8 mouse cellular contexts compared by ENCODE assay signal in genomic region chr3:146107921-146108571, GRCm38 (mm10). TPM values are rescaled to one million over a fixed set of nuclear protein-coding genes. Genes with fewer than 3 reads are reported as not detected.
DNase-seq lines count a peak whose midpoint lies in the region; ATAC-seq and TF ChIP-seq lines count a peak whose summit lies in the region.

TSS of gene Wdr63 (minus strand) at chr3:146108130.

- H3K27ac ChIP-seq in testis, adult 2 months (ENCODE audit: control insufficient read depth, insufficient read depth, low read depth, low read length) = peak within 1 kb of the TSS; percentile 94
- H3K27ac ChIP-seq in limb, embryonic 11.5 days (replicated peaks; ENCODE audit: low read depth, low read length) = no peak within 1 kb of the TSS
- H3K27ac ChIP-seq in midbrain, embryonic 12.5 days (replicated peaks) = no peak within 1 kb of the TSS
- no peak within 1 kb of the TSS for H3K27ac ChIP-seq in stomach, embryonic 14.5 days (ENCODE audit: low read length)

- no peaks in the 10 kb centered on the region for H3K9me3 ChIP-seq in limb, embryonic 11.5 days (ENCODE audit: control insufficient read depth, low read length)
- H3K9me3 ChIP-seq in midbrain, embryonic 12.5 days = no peaks in the 10 kb centered on the region
- no peaks in the 10 kb centered on the region for H3K9me3 ChIP-seq in stomach, embryonic 14.5 days (ENCODE audit: control insufficient read depth, low read depth, low read length)

- no peak for TF ChIP-seq POLR2A in testis, adult 2 months (IDR thresholded peaks at IDR 0.05; ENCODE audit: control insufficient read depth, low read depth, low read length)

- peak; percentile 92 for ATAC-seq in limb, embryonic 11.5 days (ENCODE audit: insufficient number of reproducible peaks, low FRiP score, low TSS enrichment, low read depth)
- peak; percentile 97 for ATAC-seq in midbrain, embryonic 12.5 days (ENCODE audit: low FRiP score, low read depth)
- peak; percentile 93 for ATAC-seq in stomach, embryonic 14.5 days (ENCODE audit: insufficient number of reproducible peaks, insufficient read depth, low FRiP score, low read depth)

- DNase-seq in testis, postnatal 10 days (ENCODE audit: low spot score) = no peak
- DNase-seq in embryo, embryonic 10 days (ENCODE audit: low spot score) = peak; percentile 95
- DNase-seq in heart, adult 9 months (ENCODE audit: low spot score in 2 of 2) = peak; percentile 54 to 57
- DNase-seq in kidney, adult 9 months = peak; percentile 69
- DNase-seq in limb, embryonic 11.5 days (ENCODE audit: low spot score) = peak; percentile 72

- TF ChIP-seq CTCF in testis, adult 2 months (IDR thresholded peaks at IDR 0.05; ENCODE audit: control insufficient read depth, insufficient read depth, insufficient replicate concordance, low read depth, low read length) = no peak

- 13% methylated on average over 18 of the region's 18 CpGs for WGBS in limb, embryonic 11.5 days
- WGBS in midbrain, embryonic 12.5 days = 12% methylated on average over 18 of the region's 18 CpGs
- WGBS in stomach, embryonic 14.5 days = 12% methylated on average over 18 of the region's 18 CpGs

- peaks cover 6% of the 10 kb centered on the region for H3K4me1 ChIP-seq in testis, adult 2 months (ENCODE audit: control insufficient read depth, insufficient read depth, low read length)
- H3K4me1 ChIP-seq in limb, embryonic 11.5 days (ENCODE audit: control insufficient read depth, insufficient read depth, low read length) = no peaks in the 10 kb centered on the region
- peaks cover 5% of the 10 kb centered on the region; the same call in 1 of the 2 replicates for H3K4me1 ChIP-seq in midbrain, embryonic 12.5 days
- H3K4me1 ChIP-seq in stomach, embryonic 14.5 days (ENCODE audit: control insufficient read depth, insufficient read depth, low read length) = no peaks in the 10 kb centered on the region

- no peaks in the 10 kb centered on the region for H3K36me3 ChIP-seq in testis, adult 2 months (ENCODE audit: control insufficient read depth, insufficient read depth, low read length)
- no peaks in the 10 kb centered on the region for H3K36me3 ChIP-seq in limb, embryonic 11.5 days (ENCODE audit: control insufficient read depth, insufficient read depth, low read length)
- H3K36me3 ChIP-seq in midbrain, embryonic 12.5 days = no peaks in the 10 kb centered on the region
- no peaks in the 10 kb centered on the region for H3K36me3 ChIP-seq in stomach, embryonic 14.5 days (ENCODE audit: control insufficient read depth, insufficient read depth, low read length)

- no peak within 1 kb of the TSS; the same call in 1 of the 2 replicates for H3K9ac ChIP-seq in limb, embryonic 11.5 days (ENCODE audit: low read length)
- peak within 1 kb of the TSS; percentile 24 for H3K9ac ChIP-seq in midbrain, embryonic 12.5 days (replicated peaks)
- H3K9ac ChIP-seq in stomach, embryonic 14.5 days (replicated peaks; ENCODE audit: low read depth, low read length) = no peak within 1 kb of the TSS

- no peaks in the 10 kb centered on the region for H3K27me3 ChIP-seq in testis, adult 2 months (ENCODE audit: control insufficient read depth, insufficient read depth, low read length)
- H3K27me3 ChIP-seq in limb, embryonic 11.5 days (ENCODE audit: control insufficient read depth, insufficient read depth, low read length) = no peaks in the 10 kb centered on the region
- H3K27me3 ChIP-seq in midbrain, embryonic 12.5 days = peaks cover 5% of the 10 kb centered on the region; the same call in 1 of the 2 replicates
- H3K27me3 ChIP-seq in stomach, embryonic 14.5 days (ENCODE audit: control insufficient read depth, insufficient read depth, low read length) = no peaks in the 10 kb centered on the region

- peak within 1 kb of the TSS; percentile 93 for H3K4me3 ChIP-seq in testis, adult 2 months (ENCODE audit: control insufficient read depth, low read depth, low read length)
- H3K4me3 ChIP-seq in limb, embryonic 11.5 days (ENCODE audit: low read depth, low read length) = peak within 1 kb of the TSS; percentile 15
- peak within 1 kb of the TSS; percentile 45 for H3K4me3 ChIP-seq in midbrain, embryonic 12.5 days
- H3K4me3 ChIP-seq in stomach, embryonic 14.5 days (ENCODE audit: low read depth, low read length) = peak within 1 kb of the TSS; percentile 27

- H3K4me2 ChIP-seq in limb, embryonic 11.5 days (ENCODE audit: low read depth, severe bottlenecking) = peak within 1 kb of the TSS; percentile 37
- H3K4me2 ChIP-seq in midbrain, embryonic 12.5 days (replicated peaks) = peak within 1 kb of the TSS; percentile 83
- peak within 1 kb of the TSS; percentile 46 for H3K4me2 ChIP-seq in stomach, embryonic 14.5 days (replicated peaks; ENCODE audit: low read depth, low read length)

RNA-seq across cellular contexts. Expression of gene Wdr63, which starts in this region (rescaled TPM):
- 61.5 and 63.7 TPM in 2 replicates for polyA plus RNA-seq in testis, adult 2 months (2012; rRNA removed)
- not detected in 2 replicates for polyA plus RNA-seq in limb, embryonic 11.5 days (2014; fragmentation: Nextera tagmentation; extraction: Ambion mirVana)
- 0.18 and 0.34 TPM in 2 replicates for polyA plus RNA-seq in midbrain, embryonic 12.5 days (2016; fragmentation: Nextera tagmentation; extraction: Ambion mirVana)
- polyA plus RNA-seq in stomach, embryonic 14.5 days (2014; fragmentation: Nextera tagmentation; extraction: Ambion mirVana) = not detected in 2 replicates

Comparison
In these comparisons a context has a peak if more than half of its experiments do, and no peak if none do; other contexts are left out.
1. RNA of gene Wdr63 (polyA plus RNA-seq): 61.5 to 63.7 TPM in testis, adult 2 months; 0.18 to 0.34 TPM in midbrain, embryonic 12.5 days, not detected in limb, embryonic 11.5 days and not detected in stomach, embryonic 14.5 days; every median in the first group is over 10 times any median in the second.
2. Peak in DNase-seq, ATAC-seq, H3K4me3 ChIP-seq and H3K4me2 ChIP-seq in limb, embryonic 11.5 days; RNA of the gene not detected or under 1 TPM.
3. Peak in ATAC-seq, H3K4me3 ChIP-seq, H3K9ac ChIP-seq and H3K4me2 ChIP-seq in midbrain, embryonic 12.5 days; RNA of the gene not detected or under 1 TPM.
4. Peak in ATAC-seq, H3K4me3 ChIP-seq and H3K4me2 ChIP-seq in stomach, embryonic 14.5 days; RNA of the gene not detected or under 1 TPM.
5. H3K4me3 ChIP-seq: peak in every context shown above with its lines; median percentile 93 in testis, adult 2 months; 45 in midbrain, embryonic 12.5 days; 27 in stomach, embryonic 14.5 days; 15 in limb, embryonic 11.5 days.
6. Peak in every context shown above with its lines, with median percentiles within 50 percentile points of each other: ATAC-seq and H3K4me2 ChIP-seq.